Mouse (Mus musculus): ENCODE results near the gene Btbd35f14.
"Not testable (repeated sequence)": the region's sequence is repeated elsewhere in the genome, so short reads cannot be mapped to it uniquely, and the experiment has no call there.

Gene Btbd35f14

DNA sequence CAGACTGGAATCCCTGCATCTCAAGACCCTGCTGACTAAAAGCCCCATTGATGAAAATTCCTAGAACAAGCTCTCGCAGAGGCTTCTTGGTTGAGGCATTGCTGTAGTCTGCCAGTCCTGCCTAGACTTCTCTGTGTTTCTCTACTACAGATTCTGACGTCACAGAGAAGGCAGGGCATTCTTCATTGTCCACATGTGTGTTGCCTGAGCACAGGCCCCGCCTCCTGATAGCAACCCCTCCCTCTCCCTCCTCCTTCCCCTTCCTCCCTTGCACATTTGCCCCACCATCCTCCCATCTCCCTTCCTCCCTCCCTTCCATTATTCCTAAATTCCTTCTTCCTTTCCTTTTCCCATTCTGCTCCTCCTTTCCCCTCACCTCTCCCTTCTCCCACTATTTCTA is at the start of gene Btbd35f14:
TSS of gene Btbd35f14 (minus strand) at position 101 of the 400 bp plus-strand sequence.
- not testable (repeated sequence) for DNase-seq (ENCODE audit: low spot score in 2 of 2)

DNA sequence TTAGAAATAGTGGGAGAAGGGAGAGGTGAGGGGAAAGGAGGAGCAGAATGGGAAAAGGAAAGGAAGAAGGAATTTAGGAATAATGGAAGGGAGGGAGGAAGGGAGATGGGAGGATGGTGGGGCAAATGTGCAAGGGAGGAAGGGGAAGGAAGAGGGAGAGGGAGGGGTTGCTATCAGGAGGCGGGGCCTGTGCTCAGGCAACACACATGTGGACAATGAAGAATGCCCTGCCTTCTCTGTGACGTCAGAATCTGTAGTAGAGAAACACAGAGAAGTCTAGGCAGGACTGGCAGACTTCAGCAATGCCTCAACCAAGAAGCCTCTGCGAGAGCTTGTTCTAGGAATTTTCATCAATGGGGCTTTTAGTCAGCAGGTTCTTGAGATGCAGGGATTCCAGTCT is 45.3 kb downstream of the Btbd35f14 start, which contains the start of gene Btbd35f13:
TSS of gene Btbd35f13 (plus strand) at position 301 of the 400 bp plus-strand sequence.
- not testable (repeated sequence) for DNase-seq (ENCODE audit: low spot score in 2 of 2)

All from natural killer cell, adult 2 months (primary cell).